Mouse (Mus musculus) right cerebral cortex, postnatal 25 days (tissue): ENCODE data around the gene Dnah7c.

Experiments
- DNase-seq: peaks from one replicate; pipeline ENCODE4 v3.0.0; 2022

The Dnah7c gene

GRCm38 (mm10) chr1:46856498-46856897, 431.1 kb downstream of the Dnah7c start:
- no peak for DNase-seq
